Mouse (Mus musculus): ENCODE results near the gene Mdga2.

DNA sequence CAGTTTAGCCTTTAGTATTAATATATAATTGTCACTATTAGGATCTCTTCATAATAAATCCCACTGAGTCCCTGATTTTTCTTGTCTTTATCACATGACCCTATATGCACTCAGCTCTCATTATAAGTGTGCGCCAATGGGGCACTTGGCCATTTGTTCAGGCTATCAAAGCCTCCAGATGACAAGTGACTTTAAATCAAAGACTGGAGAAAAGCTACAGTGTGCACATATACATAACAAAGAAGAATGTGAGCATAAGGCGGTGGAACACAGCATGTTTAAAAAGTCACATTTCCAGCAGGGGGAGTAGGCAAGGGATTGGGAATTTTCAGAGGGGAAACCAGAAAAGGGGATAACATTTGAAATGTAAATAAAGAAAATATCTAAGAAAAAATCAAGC, 497.9 kb downstream of the Mdga2 start:
- TF ChIP-seq CTCF (IDR thresholded peaks at IDR 0.05; ENCODE audit: control insufficient read depth, insufficient read depth, insufficient read length) = no peak
- TF ChIP-seq MYOD1 (IDR thresholded peaks at IDR 0.05; ENCODE audit: control insufficient read depth, insufficient read length, low read depth) = no peak
- TF ChIP-seq MAX (IDR thresholded peaks at IDR 0.05) = no peak
- no peak for TF ChIP-seq MYOG (IDR thresholded peaks at IDR 0.05; ENCODE audit: control insufficient read depth, extremely low read depth, insufficient read length)
